Mouse (Mus musculus): ENCODE measurements at regions not wholly inside any gene's neighbourhood (a gene's known extent, or its start where the extent isn't known, plus 50 kb on each side); places are given as distances from the start of the nearest gene placed in this dataset.
A peak's percentile ranks its signal among the peaks of the same experiment; 100 is the strongest.

DNA sequence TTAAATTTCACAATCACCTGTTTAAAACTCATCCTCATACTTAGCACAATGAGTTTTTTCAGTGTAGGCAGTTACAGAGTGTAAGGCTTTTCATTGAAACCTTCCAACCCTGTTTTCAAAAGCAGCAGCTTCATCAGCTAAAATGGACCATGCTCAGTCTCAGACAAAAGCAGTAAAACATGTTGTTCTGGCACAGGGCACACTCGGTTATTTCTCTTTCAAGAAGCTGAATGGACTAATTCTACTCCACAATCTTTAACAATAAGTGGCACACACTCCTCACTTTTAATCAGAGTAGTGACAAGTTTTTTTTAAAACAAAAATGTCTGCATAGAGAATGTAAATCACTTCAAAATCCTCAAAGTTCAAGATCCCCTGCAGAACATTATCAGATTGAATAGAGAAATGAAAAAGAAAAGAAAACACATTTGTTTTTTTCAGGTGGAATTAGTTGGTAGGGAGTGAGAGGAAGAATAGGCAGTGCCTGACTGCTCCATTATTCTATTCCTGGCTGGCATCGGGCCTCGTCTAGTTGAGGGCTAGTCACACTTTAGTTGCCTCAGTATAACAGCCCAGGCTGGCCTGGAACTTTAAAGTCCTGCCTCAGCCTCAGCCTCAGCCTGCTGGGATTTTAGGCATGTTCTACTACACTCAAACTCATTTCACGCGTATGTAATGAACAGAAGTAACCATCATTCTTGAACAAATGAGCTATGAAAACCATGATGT is 128.2 kb upstream of the Cp start:
- H3K4me3 ChIP-seq (ENCODE audit: control insufficient read depth in 1 of 2, insufficient read depth in 1 of 2, low read depth in 1 of 2, low read length in 2 of 2) = no peak overlapping the region
- WGBS = 80% methylated on average over 5 of the region's 5 CpGs
- no peaks in the 10 kb centered on the region for H3K4me1 ChIP-seq (ENCODE audit: control insufficient read depth in 2 of 2, insufficient read depth in 2 of 2, low read length in 2 of 2)
- no peak for ATAC-seq (ENCODE audit: insufficient number of reproducible peaks, insufficient read depth, low FRiP score, low read depth)
- no peaks in the 10 kb centered on the region for H3K9me3 ChIP-seq (ENCODE audit: control insufficient read depth, low read length)
- H3K4me2 ChIP-seq (ENCODE audit: low read length) = no peak overlapping the region
- no peak overlapping the region for H3K27ac ChIP-seq (replicated peaks in 1 of 2; ENCODE audit: control insufficient read depth in 1 of 2, insufficient read depth in 1 of 2, low read depth in 2 of 2, low read length in 2 of 2)
- no peaks in the 10 kb centered on the region for H3K36me3 ChIP-seq (ENCODE audit: control insufficient read depth, insufficient read depth, low read length)
- H3K27me3 ChIP-seq (ENCODE audit: control insufficient read depth, insufficient read depth, low read length) = no peaks in the 10 kb centered on the region
- no peak overlapping the region for H3K9ac ChIP-seq (ENCODE audit: low read length)

DNA sequence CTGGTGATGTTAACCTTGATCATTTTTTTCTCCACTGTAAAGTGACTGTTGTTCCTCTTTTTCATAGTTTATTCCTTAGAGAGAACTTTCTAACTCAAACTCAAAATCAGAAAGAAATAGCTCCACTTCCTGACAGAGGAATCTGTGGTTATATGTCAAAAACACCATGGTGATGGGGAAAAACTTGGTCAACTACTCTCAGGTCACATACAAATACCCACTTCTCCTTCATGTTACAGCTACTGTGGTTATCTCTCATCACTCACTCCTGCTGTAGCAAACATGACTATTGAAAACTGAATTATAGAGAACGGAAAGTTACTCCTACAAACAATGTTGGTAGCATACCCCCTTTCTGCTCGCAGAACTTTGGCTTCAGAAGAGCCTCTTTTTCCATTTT is 127.1 kb upstream of the Cp start:
- Histone ChIP-seq H3K4me2 (ENCODE audit: low read length) (no peak overlapping the region), H3K9ac (ENCODE audit: low read length) (no peak overlapping the region), H3K4me1 (ENCODE audit: control insufficient read depth in 2 of 2, insufficient read depth in 2 of 2, low read length in 2 of 2) (no peaks in the 10 kb centered on the region), H3K4me3 (ENCODE audit: control insufficient read depth in 1 of 2, insufficient read depth in 1 of 2, low read depth in 1 of 2, low read length in 2 of 2) (no peak overlapping the region), H3K27me3 (ENCODE audit: control insufficient read depth, insufficient read depth, low read length) (no peaks in the 10 kb centered on the region), H3K36me3 (ENCODE audit: control insufficient read depth, insufficient read depth, low read length) (no peaks in the 10 kb centered on the region), H3K27ac (replicated peaks in 1 of 2; ENCODE audit: control insufficient read depth in 1 of 2, insufficient read depth in 1 of 2, low read depth in 2 of 2, low read length in 2 of 2) (no peak overlapping the region), H3K9me3 (ENCODE audit: control insufficient read depth, low read length) (no peaks in the 10 kb centered on the region)
- 74% methylated on average over 2 of the region's 2 CpGs for WGBS
- ATAC-seq (ENCODE audit: insufficient number of reproducible peaks, insufficient read depth, low FRiP score, low read depth) = no peak

DNA sequence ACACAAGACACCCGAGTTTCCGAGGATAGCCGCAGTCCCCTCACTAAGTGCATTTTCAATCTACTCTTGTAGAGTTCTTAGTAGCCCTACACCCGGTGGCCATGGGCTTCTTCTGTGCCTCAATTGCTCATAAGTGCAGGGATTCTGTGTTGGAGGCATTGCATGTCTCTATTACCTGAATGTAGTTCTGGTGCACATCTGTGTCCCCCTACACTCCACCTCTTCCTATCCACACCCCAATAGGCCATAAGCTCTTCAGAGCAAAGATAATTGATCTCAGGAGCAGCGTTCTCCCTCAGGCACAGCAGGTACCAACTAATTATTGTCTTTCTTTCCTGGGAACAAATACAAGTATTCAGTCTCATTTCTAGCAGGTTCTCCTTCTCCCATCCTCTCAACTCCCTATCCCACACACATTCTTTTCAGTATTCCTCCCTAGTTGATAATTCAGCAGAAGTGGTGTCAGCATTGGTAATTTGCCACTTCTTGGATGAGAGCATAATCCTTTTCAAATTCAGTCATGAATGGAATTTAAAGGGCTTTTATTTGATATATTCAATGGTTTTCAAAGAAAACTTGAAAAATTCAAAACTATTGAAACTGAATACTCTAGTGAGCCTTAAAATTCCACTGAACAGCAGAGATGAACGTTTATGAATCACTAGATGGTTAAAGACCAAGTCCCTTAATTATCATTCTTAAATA is 108.7 kb upstream of the Cp start:
- H3K9ac ChIP-seq (ENCODE audit: low read length) = no peak overlapping the region
- no peaks in the 10 kb centered on the region for H3K36me3 ChIP-seq (ENCODE audit: control insufficient read depth, insufficient read depth, low read length)
- H3K4me3 ChIP-seq (ENCODE audit: control insufficient read depth in 1 of 2, insufficient read depth in 1 of 2, low read depth in 1 of 2, low read length in 2 of 2) = no peak overlapping the region
- no peak for ATAC-seq (ENCODE audit: insufficient number of reproducible peaks, insufficient read depth, low FRiP score, low read depth)
- WGBS = 74% methylated on average over 6 of the region's 6 CpGs
- H3K27ac ChIP-seq (replicated peaks in 1 of 2; ENCODE audit: control insufficient read depth in 1 of 2, insufficient read depth in 1 of 2, low read depth in 2 of 2, low read length in 2 of 2) = no peak overlapping the region
- H3K4me2 ChIP-seq (ENCODE audit: low read length) = no peak overlapping the region
- no peaks in the 10 kb centered on the region for H3K9me3 ChIP-seq (ENCODE audit: control insufficient read depth, low read length)
- peaks cover 0 to 2% of the 10 kb centered on the region in 2 experiments; a peak in 1 of 4 replicates for H3K4me1 ChIP-seq (ENCODE audit: control insufficient read depth in 2 of 2, insufficient read depth in 2 of 2, low read length in 2 of 2)
- H3K27me3 ChIP-seq (ENCODE audit: control insufficient read depth, insufficient read depth, low read length) = no peaks in the 10 kb centered on the region

DNA sequence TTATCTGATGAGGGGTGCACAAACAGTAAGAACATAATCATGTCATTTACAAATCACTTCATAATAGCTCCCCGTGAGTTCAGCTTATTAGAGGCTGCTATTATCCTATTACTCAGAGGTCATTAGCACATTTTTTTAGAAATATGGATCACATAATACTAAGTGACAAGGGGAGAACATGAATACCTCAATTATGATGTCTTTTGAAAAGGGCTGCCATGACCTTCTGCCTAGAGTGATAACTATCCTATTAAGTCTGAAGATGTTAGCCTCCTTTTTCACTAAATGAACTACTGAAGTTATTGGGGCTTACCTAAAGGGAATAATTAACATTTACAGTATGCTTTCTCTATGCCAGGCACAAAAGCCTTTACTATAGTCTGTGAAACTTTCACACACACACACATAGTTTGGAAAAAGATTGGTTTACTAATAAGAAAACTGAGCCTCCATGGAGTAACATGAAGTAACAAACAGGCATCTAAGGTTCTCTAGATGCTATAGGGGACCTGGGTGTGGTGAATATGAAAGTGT is 108.1 kb upstream of the Cp start:
- H3K4me1 ChIP-seq (ENCODE audit: control insufficient read depth in 2 of 2, insufficient read depth in 2 of 2, low read length in 2 of 2) = peaks cover 0 to 2% of the 10 kb centered on the region in 2 experiments; a peak in 1 of 4 replicates
- H3K4me2 ChIP-seq (ENCODE audit: low read length) = no peak overlapping the region
- ATAC-seq (ENCODE audit: insufficient number of reproducible peaks, insufficient read depth, low FRiP score, low read depth) = no peak
- H3K9ac ChIP-seq (ENCODE audit: low read length) = no peak overlapping the region
- H3K27me3 ChIP-seq (ENCODE audit: control insufficient read depth, insufficient read depth, low read length) = no peaks in the 10 kb centered on the region
- no peaks in the 10 kb centered on the region for H3K9me3 ChIP-seq (ENCODE audit: control insufficient read depth, low read length)
- no peak overlapping the region for H3K27ac ChIP-seq (replicated peaks in 1 of 2; ENCODE audit: control insufficient read depth in 1 of 2, insufficient read depth in 1 of 2, low read depth in 2 of 2, low read length in 2 of 2)
- no peak overlapping the region for H3K4me3 ChIP-seq (ENCODE audit: control insufficient read depth in 1 of 2, insufficient read depth in 1 of 2, low read depth in 1 of 2, low read length in 2 of 2)
- WGBS = 63% methylated on average over 1 of the region's 1 CpGs
- no peaks in the 10 kb centered on the region for H3K36me3 ChIP-seq (ENCODE audit: control insufficient read depth, insufficient read depth, low read length)

DNA sequence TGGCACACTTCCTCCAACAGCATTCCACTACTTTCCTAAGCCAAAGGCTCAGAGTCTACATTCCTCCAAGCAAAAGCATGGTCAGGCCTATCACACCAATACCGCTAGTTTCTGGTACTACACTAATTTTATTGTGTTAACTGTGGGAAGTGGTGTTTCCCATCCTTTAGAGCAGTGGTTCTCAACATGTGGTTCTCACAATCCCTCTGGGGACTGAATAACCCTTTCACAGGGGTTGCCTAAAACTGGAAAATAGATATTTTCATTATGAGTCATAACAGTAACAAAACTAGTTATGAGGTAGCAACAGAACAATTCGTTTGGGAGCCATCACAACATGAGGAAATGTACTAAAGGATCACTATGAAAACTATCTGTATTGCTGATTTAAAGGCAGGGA is 74.2 kb upstream of the Cp start:
- no peak for ATAC-seq (ENCODE audit: insufficient number of reproducible peaks, insufficient read depth, low FRiP score, low read depth)
- WGBS = 59% methylated on average over 2 of the region's 2 CpGs

DNA sequence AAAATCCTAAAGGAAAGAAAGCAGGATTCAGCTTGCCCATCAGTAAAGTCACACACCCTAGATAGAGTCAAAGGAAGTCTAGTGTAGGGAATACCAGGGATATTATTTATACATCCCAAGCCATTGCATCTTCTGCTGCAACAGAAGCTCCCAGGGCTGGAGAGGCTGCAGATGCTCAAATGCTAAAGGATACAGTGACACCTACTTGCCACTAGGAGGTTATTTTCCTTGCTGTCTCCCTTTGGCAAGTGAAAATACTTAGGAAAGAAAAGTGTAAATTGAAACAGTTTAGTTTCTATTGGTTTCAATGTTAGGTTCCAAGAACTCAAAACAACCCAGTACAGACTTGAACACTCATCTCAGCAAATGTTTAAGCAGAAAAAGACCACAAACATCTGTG is 68.4 kb upstream of the Cp start:
- no peak overlapping the region for H3K9ac ChIP-seq (ENCODE audit: low read length)

More for the DNA sequence above, 74.2 kb upstream of the Cp start:
- no peak overlapping the region for H3K27ac ChIP-seq (replicated peaks in 1 of 2; ENCODE audit: control insufficient read depth in 1 of 2, insufficient read depth in 1 of 2, low read depth in 2 of 2, low read length in 2 of 2)
- H3K4me1 ChIP-seq (ENCODE audit: control insufficient read depth in 2 of 2, insufficient read depth in 2 of 2, low read length in 2 of 2) = no peaks in the 10 kb centered on the region
- H3K9me3 ChIP-seq (ENCODE audit: control insufficient read depth, low read length) = no peaks in the 10 kb centered on the region
- H3K4me3 ChIP-seq (ENCODE audit: control insufficient read depth in 1 of 2, insufficient read depth in 1 of 2, low read depth in 1 of 2, low read length in 2 of 2) = no peak overlapping the region
- no peaks in the 10 kb centered on the region for H3K36me3 ChIP-seq (ENCODE audit: control insufficient read depth, insufficient read depth, low read length)
- H3K9ac ChIP-seq (ENCODE audit: low read length) = no peak overlapping the region
- H3K27me3 ChIP-seq (ENCODE audit: control insufficient read depth, insufficient read depth, low read length) = no peaks in the 10 kb centered on the region
- H3K4me2 ChIP-seq (ENCODE audit: low read length) = no peak overlapping the region

DNA sequence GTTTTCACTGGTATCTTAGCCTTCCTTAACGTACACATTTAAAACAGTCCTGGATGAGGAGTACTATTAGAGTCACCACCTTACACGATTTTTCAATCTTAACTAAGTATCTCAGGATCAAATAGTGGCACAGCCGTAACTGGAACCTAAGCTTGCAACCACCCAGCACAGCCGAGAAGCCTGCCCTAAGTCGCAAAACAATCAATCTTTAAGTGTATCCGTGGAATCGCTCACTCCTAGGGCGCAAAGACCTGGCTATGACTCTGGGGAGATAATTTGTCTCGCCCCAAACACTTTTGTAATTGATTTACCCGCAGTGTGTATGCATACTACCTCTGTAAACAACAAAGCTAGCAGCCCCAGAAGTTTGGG is 62.6 kb upstream of the Cp start:
- Histone ChIP-seq H3K36me3 (ENCODE audit: control insufficient read depth, insufficient read depth, low read length) (0 out of 2 replicates have a peak, but pooled peaks cover 11% of the 10 kb centered on the region), H3K4me2 (ENCODE audit: low read length) (peak overlapping the region; percentile 88), H3K27me3 (ENCODE audit: control insufficient read depth, insufficient read depth, low read length) (no peaks in the 10 kb centered on the region), H3K9me3 (ENCODE audit: control insufficient read depth, low read length) (no peaks in the 10 kb centered on the region), H3K27ac (replicated peaks in 1 of 2; ENCODE audit: control insufficient read depth in 1 of 2, insufficient read depth in 1 of 2, low read depth in 2 of 2, low read length in 2 of 2) (no peak overlapping the region), H3K4me3 (ENCODE audit: control insufficient read depth in 1 of 2, insufficient read depth in 1 of 2, low read depth in 1 of 2, low read length in 2 of 2) (peak overlapping the region; percentile 52 to 82), H3K4me1 (ENCODE audit: control insufficient read depth in 2 of 2, insufficient read depth in 2 of 2, low read length in 2 of 2) (peaks cover 2 to 19% of the 10 kb centered on the region in 2 experiments; a peak in 3 of 4 replicates), H3K9ac (ENCODE audit: low read length) (peak overlapping the region; percentile 67)
- 6% methylated on average over 10 of the region's 10 CpGs for WGBS
- no peak for ATAC-seq (ENCODE audit: insufficient number of reproducible peaks, insufficient read depth, low FRiP score, low read depth)

More for the DNA sequence above, 68.4 kb upstream of the Cp start:
- H3K36me3 ChIP-seq (ENCODE audit: control insufficient read depth, insufficient read depth, low read length) = no peaks in the 10 kb centered on the region
- ATAC-seq (ENCODE audit: insufficient number of reproducible peaks, insufficient read depth, low FRiP score, low read depth) = no peak
- no peak overlapping the region for H3K4me2 ChIP-seq (ENCODE audit: low read length)
- no peak overlapping the region for H3K27ac ChIP-seq (replicated peaks in 1 of 2; ENCODE audit: control insufficient read depth in 1 of 2, insufficient read depth in 1 of 2, low read depth in 2 of 2, low read length in 2 of 2)
- no peak overlapping the region for H3K4me3 ChIP-seq (ENCODE audit: control insufficient read depth in 1 of 2, insufficient read depth in 1 of 2, low read depth in 1 of 2, low read length in 2 of 2)
- H3K9me3 ChIP-seq (ENCODE audit: control insufficient read depth, low read length) = no peaks in the 10 kb centered on the region
- H3K27me3 ChIP-seq (ENCODE audit: control insufficient read depth, insufficient read depth, low read length) = no peaks in the 10 kb centered on the region
- no peaks in the 10 kb centered on the region for H3K4me1 ChIP-seq (ENCODE audit: control insufficient read depth in 2 of 2, insufficient read depth in 2 of 2, low read length in 2 of 2)
